Mouse (Mus musculus) liver (tissue): ENCODE measurements around the gene Dydc2.

Source experiments
- DNase-seq: peaks from one replicate; pipeline ENCODE4 v3.0.0-alpha.2; 2020; ENCODE audit warnings: mixed read lengths

The Dydc2 gene

DNA sequence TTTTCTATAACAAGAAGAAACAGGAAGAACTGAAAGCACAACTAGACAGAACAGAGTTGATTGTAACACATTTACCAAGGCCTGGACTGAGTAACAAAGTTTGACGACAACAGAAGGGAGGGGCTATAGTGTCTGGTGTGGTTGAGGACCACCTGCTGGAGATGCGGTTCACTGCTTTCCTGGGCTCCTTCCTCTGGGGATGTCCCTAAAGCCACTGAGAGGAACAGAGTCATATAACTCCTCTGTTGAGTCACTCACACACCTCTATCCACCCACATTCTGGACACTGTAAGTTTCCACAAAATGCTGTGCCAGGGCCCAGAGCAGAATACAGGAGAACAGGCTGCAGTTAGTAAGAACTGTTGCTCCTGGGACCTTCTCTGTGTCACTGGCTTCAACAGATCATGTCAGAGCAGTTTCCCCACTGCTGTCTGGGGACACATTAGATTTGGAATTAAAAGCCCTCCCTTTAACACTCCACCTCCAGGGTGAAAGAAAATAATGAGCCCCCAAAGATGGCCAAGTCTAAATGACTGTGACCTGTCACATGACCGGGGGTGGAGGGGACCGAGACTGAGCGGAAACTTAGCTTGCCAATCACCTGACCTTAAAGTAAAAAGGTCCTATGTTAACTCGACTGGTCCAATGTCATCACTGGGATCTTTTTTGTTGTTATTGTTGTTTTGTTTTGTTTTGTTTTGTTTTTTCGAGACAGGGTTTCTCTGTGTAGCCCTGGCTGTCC lies 68.9 kb downstream of the Dydc2 start:
- DNase-seq: no peak
